Mouse (Mus musculus): ENCODE data around the gene Fgf2.

- peak; percentile 23; the same call in 1 of the 2 replicates for TF ChIP-seq CTCF (IDR thresholded peaks at IDR 0.05; ENCODE audit: borderline replicate concordance, insufficient read depth, low read depth, low read length)
- TF ChIP-seq POLR2A (IDR thresholded peaks at IDR 0.05; ENCODE audit: borderline replicate concordance, insufficient read depth, low read length) = no peak
These were observed 23.8 kb upstream of the Fgf2 start for GRCm38 (mm10) chr3:37324310-37324709.
